Mouse (Mus musculus): ENCODE data around the gene Lrig1. TPM values are rescaled to one million over a fixed set of nuclear protein-coding genes. Genes with fewer than 3 reads are reported as not detected.
A peak's percentile ranks its signal among the peaks of the same experiment; 100 is the strongest.

Lrig1 gene
- polyA plus RNA-seq, 1 experiment from 2014 or later, result 11.4 TPM

GRCm38 (mm10) chr6:94667131-94667530, 32.8 kb downstream of the Lrig1 start:
- Histone ChIP-seq H3K36me3 (peaks cover 4% of the 10 kb centered on the region; the same call in 1 of the 2 replicates), H3K9ac (replicated peaks) (no peak overlapping the region), H3K27me3 (no peaks in the 10 kb centered on the region), H3K4me1 (replicated peaks) (peaks cover 39% of the 10 kb centered on the region), H3K9me3 (no peaks in the 10 kb centered on the region), H3K4me3 (replicated peaks) (no peak overlapping the region), H3K4me2 (replicated peaks) (no peak overlapping the region), H3K27ac (no peak overlapping the region)
- ATAC-seq, result no peak
- 75% methylated on average over 4 of the region's 4 CpGs for WGBS

DNA sequence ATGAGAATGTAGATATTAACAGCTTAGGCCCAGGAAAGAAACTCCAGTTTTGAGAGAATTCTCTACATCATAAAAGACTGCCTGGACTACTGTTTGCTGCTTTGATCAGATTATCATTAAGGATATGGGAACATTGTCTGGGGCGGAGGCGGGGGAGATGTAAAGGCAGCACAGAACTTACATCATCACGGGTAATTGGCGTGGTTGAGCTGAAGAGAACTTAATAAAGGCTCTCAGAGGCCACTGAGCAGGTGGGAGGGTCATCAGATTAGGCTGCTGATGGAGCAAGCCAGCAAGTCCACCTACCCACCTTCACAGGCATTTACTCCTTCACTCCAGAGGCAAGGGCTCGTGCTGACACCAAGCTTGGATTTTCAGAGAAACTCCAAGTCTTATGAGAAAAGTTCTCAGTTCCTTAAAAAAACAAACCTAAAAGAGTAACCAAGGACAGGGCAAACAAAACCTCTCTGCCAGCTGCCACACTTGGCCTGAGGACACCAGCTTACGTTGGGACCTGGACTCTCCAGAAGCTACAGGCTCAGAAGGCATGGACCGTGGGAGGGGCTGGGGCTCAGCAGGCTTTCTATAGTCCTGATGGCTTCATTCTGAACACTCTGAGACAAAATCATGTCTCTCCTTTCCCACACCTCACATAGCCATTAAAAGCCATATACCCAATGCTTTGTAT, 33.4 kb downstream of the Lrig1 start:
- no peaks in the 10 kb centered on the region for H3K27me3 ChIP-seq
- no peak overlapping the region for H3K4me2 ChIP-seq (replicated peaks)
- no peak overlapping the region for H3K4me3 ChIP-seq (replicated peaks)
- no peaks in the 10 kb centered on the region for H3K9me3 ChIP-seq
- no peak for ATAC-seq
- 57% methylated on average over 7 of the region's 7 CpGs for WGBS
- H3K36me3 ChIP-seq, result peaks cover 4% of the 10 kb centered on the region; the same call in 1 of the 2 replicates
- H3K27ac ChIP-seq, result no peak overlapping the region
- H3K9ac ChIP-seq (replicated peaks), result no peak overlapping the region
- peaks cover 39% of the 10 kb centered on the region for H3K4me1 ChIP-seq (replicated peaks)

DNA sequence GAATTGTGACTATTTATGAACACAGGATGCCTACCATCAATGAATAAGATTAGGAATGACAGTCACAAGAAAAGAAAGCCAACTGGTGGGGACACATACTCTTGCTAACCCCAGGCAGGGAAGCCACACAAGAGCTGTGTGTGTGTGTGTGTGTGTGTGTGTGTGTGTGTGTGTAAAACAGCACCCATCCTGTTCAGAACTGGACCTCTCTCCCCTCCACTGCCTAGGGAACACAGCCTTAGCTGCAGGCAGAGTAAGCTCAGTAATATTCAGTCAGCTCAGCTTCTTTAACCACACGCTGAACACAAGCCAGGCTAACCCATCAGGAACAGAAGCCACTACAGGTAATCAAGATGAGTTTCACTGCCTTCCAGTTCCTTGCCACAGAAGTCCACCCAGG, 34.3 kb downstream of the Lrig1 start:
- Histone ChIP-seq H3K27me3 (no peaks in the 10 kb centered on the region), H3K4me3 (replicated peaks) (no peak overlapping the region), H3K4me1 (replicated peaks) (peaks cover 33% of the 10 kb centered on the region), H3K27ac (no peak overlapping the region), H3K4me2 (replicated peaks) (no peak overlapping the region), H3K9ac (replicated peaks) (no peak overlapping the region), H3K9me3 (no peaks in the 10 kb centered on the region), H3K36me3 (peaks cover 4% of the 10 kb centered on the region; the same call in 1 of the 2 replicates)
- WGBS, result 85% methylated on average over 1 of the region's 1 CpGs
- ATAC-seq, result no peak

- Histone ChIP-seq H3K9ac (replicated peaks) (no peak overlapping the region), H3K4me1 (replicated peaks) (peaks cover 31% of the 10 kb centered on the region), H3K27ac (no peak overlapping the region), H3K27me3 (no peaks in the 10 kb centered on the region), H3K4me2 (replicated peaks) (no peak overlapping the region), H3K4me3 (replicated peaks) (no peak overlapping the region), H3K9me3 (no peaks in the 10 kb centered on the region), H3K36me3 (peaks cover 4% of the 10 kb centered on the region; the same call in 1 of the 2 replicates)
- no peak for ATAC-seq
- WGBS, result 86% methylated on average over 7 of the region's 7 CpGs
These were observed 34.7 kb downstream of the Lrig1 start for GRCm38 (mm10) chr6:94665248-94665647.

DNA sequence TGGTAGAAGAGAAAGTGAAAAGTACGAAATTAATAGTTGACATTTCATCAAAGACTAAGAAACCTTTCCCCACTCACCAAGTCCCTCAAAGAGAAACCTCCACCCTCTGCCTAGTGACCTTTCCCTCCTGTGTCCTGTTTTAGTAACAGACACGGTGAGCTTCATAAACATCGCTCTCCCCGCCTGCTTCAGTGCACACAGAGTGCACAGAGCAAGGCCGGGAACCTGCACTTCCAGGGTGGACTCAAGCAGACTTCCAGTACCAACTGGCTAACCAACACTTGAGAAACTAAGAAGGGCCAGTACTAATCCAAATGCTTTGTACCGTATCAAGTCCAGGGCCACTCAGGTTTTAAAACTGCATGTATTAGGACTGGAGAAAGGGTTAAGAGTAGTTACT, 36.0 kb downstream of the Lrig1 start:
- H3K4me1 ChIP-seq (replicated peaks), result peaks cover 28% of the 10 kb centered on the region
- no peaks in the 10 kb centered on the region for H3K27me3 ChIP-seq
- WGBS, result 85% methylated on average over 6 of the region's 6 CpGs
- no peak overlapping the region for H3K9ac ChIP-seq (replicated peaks)
- no peaks in the 10 kb centered on the region for H3K9me3 ChIP-seq
- H3K4me3 ChIP-seq (replicated peaks), result no peak overlapping the region
- peaks cover 9% of the 10 kb centered on the region; the same call in 1 of the 2 replicates for H3K36me3 ChIP-seq
- no peak overlapping the region for H3K27ac ChIP-seq
- no peak overlapping the region for H3K4me2 ChIP-seq (replicated peaks)
- no peak for ATAC-seq

GRCm38 (mm10) chr6:94661923-94662322, 38.0 kb downstream of the Lrig1 start:
- ATAC-seq, result no peak
- H3K36me3 ChIP-seq, result peaks cover 9% of the 10 kb centered on the region; the same call in 1 of the 2 replicates
- H3K4me3 ChIP-seq (replicated peaks), result no peak overlapping the region
- no peaks in the 10 kb centered on the region for H3K9me3 ChIP-seq
- no peak overlapping the region for H3K27ac ChIP-seq
- no peaks in the 10 kb centered on the region for H3K27me3 ChIP-seq
- H3K4me2 ChIP-seq (replicated peaks), result no peak overlapping the region
- WGBS, result 89% methylated on average over 9 of the region's 9 CpGs
- H3K9ac ChIP-seq (replicated peaks), result no peak overlapping the region
- peaks cover 21% of the 10 kb centered on the region for H3K4me1 ChIP-seq (replicated peaks)

DNA sequence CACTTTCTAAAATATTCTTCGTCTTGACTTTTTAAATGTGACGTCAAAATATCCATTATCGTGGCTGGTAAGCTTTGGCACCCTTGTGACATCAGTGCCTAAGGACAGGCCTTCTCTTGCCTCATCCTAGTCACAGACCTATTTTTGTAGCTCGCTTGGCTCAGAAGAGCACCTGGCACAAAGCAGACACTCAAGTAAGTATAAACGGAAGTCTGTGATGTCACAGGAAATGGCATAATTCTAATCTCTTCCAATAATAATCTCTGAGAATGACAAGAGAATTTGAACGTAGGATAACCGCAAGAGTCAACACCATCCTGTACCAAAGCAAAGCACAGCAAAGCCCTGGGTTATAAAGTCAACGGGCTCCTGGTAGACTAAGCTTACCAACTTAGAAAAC, 38.6 kb downstream of the Lrig1 start:
- H3K4me1 ChIP-seq (replicated peaks), result peaks cover 20% of the 10 kb centered on the region
- no peaks in the 10 kb centered on the region for H3K27me3 ChIP-seq
- H3K9ac ChIP-seq (replicated peaks), result no peak overlapping the region
- H3K4me2 ChIP-seq (replicated peaks), result no peak overlapping the region
- 96% methylated on average over 8 of the region's 8 CpGs for WGBS
- ATAC-seq, result no peak
- peaks cover 9% of the 10 kb centered on the region; the same call in 1 of the 2 replicates for H3K36me3 ChIP-seq
- H3K4me3 ChIP-seq (replicated peaks), result no peak overlapping the region
- no peaks in the 10 kb centered on the region for H3K9me3 ChIP-seq
- H3K27ac ChIP-seq, result no peak overlapping the region

- WGBS, result 79% methylated on average over 4 of the region's 4 CpGs
- peaks cover 9% of the 10 kb centered on the region; the same call in 1 of the 2 replicates for H3K36me3 ChIP-seq
- ATAC-seq, result no peak
These were observed 40.0 kb downstream of the Lrig1 start for GRCm38 (mm10) chr6:94659886-94660333.

DNA sequence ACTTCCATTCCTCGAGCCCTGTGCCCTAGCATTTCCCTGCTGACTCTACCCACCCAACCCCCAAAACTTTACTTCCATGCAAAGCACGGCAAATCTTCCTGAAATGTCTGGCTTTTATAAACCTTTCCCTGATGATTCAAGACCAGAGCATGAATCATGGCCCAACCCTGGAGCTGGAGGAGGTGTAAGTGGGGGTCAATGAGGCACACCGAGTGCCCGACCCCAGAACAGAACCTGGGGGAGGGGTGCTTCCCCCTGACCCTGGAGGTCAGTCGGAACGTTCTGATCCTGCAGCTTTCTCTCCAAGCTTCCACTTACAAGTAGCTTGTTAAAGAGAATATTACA, 41.9 kb downstream of the Lrig1 start:
- no peak for ATAC-seq
- Histone ChIP-seq H3K27me3 (no peaks in the 10 kb centered on the region), H3K27ac (no peak overlapping the region), H3K4me1 (replicated peaks) (peaks cover 28% of the 10 kb centered on the region), H3K9me3 (no peaks in the 10 kb centered on the region), H3K9ac (replicated peaks) (no peak overlapping the region), H3K36me3 (peaks cover 7% of the 10 kb centered on the region; the same call in 1 of the 2 replicates), H3K4me2 (replicated peaks) (no peak overlapping the region), H3K4me3 (replicated peaks) (no peak overlapping the region)
- WGBS, result 61% methylated on average over 6 of the region's 6 CpGs

More at GRCm38 (mm10) chr6:94659886-94660333, 40.0 kb downstream of the Lrig1 start:
- no peak overlapping the region for H3K9ac ChIP-seq (replicated peaks)
- no peak overlapping the region for H3K4me2 ChIP-seq (replicated peaks)
- peaks cover 28% of the 10 kb centered on the region for H3K4me1 ChIP-seq (replicated peaks)
- no peak overlapping the region for H3K4me3 ChIP-seq (replicated peaks)
- H3K9me3 ChIP-seq, result no peaks in the 10 kb centered on the region
- no peak overlapping the region for H3K27ac ChIP-seq
- no peaks in the 10 kb centered on the region for H3K27me3 ChIP-seq

DNA sequence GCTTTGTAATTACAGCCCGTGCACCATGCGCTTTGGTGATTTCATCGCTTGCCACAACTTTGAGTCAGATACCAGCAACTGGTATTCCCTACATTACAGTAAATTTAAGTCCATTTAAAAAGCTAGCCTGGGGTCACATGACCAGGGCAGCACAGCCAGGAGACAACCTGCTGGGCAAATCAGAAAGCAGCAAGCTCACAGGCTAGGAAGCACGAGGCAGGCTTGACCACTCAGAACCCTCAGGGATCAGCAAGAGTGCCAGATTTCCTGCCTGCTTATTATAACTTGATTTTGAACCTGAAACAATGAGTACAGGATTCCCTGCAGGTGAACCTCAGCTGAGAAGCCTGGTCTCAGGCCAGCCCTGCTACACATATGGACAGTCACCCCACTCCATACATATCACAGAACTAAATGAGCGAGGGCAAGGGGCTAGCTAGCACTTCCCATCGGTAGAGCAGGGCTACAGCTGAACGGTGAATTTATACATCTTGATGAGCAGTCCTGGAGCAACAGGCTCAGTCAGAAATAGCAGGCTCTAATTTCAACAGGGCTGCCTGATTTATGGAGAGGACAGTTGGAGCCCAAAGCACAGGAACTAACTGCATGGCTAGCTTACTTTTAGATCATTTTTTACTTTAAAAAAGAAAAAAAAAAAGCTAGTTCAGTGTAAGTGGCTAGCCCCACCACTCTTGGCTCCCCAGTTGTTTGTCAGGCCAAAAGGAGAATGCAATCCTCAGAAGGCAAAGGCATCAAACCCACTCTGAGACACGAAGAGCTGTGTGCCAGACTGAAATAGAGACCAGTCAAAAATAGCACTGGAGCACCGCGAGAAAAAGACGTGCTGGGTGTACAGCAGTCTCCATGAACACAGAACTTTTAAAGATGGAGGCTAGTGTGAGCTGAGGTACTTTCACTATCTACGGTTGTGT, 42.5 kb downstream of the Lrig1 start:
- Histone ChIP-seq H3K4me1 (replicated peaks) (peaks cover 34% of the 10 kb centered on the region), H3K4me3 (replicated peaks) (no peak overlapping the region), H3K4me2 (replicated peaks) (no peak overlapping the region), H3K9me3 (no peaks in the 10 kb centered on the region), H3K36me3 (0 out of 2 replicates have a peak, but pooled peaks cover 4% of the 10 kb centered on the region), H3K27ac (no peak overlapping the region), H3K9ac (replicated peaks) (no peak overlapping the region), H3K27me3 (no peaks in the 10 kb centered on the region)
- no peak for ATAC-seq
- 81% methylated on average over 12 of the region's 12 CpGs for WGBS

DNA sequence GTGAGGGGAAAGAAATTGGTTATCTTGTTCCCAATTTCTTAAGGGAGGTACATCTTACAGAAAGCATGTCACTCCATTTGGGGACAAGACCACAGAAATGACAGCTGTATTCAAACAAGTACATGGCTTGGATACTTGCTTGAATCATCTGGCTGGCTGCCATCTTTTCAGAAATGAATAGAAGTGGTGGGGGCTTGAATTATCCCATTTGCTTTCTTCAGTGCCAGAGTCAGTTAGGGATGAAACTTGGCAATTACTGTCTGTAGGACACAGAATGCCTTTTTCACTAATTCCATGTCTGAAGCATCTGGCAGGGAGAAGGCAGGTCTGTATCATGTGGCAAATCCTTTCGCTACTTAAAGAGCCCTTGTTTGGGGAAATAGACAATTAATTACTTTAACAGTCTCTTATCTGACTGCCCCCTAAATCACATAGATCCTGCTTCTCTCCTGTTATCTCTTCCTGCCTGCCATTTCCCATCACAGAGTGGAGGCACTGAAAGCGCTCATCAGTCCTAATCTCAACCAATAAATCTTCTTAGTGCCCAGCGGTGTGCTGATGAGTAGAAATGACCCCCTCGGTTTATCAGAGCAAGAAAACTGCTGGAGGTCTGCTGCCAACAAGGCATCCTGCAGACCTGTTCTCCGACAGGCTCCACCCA, 44.0 kb downstream of the Lrig1 start:
- Histone ChIP-seq H3K4me3 (replicated peaks) (no peak overlapping the region), H3K9ac (replicated peaks) (no peak overlapping the region), H3K4me1 (replicated peaks) (peaks cover 47% of the 10 kb centered on the region), H3K36me3 (0 out of 2 replicates have a peak, but pooled peaks cover 4% of the 10 kb centered on the region), H3K27ac (peak overlapping the region; percentile 32; the same call in 1 of the 2 replicates), H3K4me2 (replicated peaks) (no peak overlapping the region), H3K27me3 (no peaks in the 10 kb centered on the region), H3K9me3 (no peaks in the 10 kb centered on the region)
- peak; percentile 57; the same call in 1 of the 2 replicates for ATAC-seq
- WGBS, result 38% methylated on average over 5 of the region's 5 CpGs
